Mouse (Mus musculus) liver, embryonic 15.5 days (tissue): ENCODE measurements around the gene Vkorc1. TPM values are rescaled to one million over a fixed set of nuclear protein-coding genes. Genes with fewer than 3 reads are reported as not detected.

Source experiments
- ATAC-seq: fragments of 200-750 bp; cut with Nextera tagmentation; 2 replicates; pipeline ENCODE4 v1.8.0; 2017; ENCODE audit warnings: moderate number of reproducible peaks, mild to moderate bottlenecking, moderate library complexity; ENCODE audit not compliant: insufficient read depth
- H3K27ac ChIP-seq: fragments of 300-500 bp; sonication (generic); replicated peaks from 2 replicates; pipeline ENCODE4 v1.5.1; 2015; ENCODE audit warnings: mild to moderate bottlenecking, inconsistent platforms
- H3K27me3 ChIP-seq: fragments of 300-500 bp; sonication (generic); 2 replicates; pipeline ENCODE4 v1.6.1; 2015; ENCODE audit warnings: mild to moderate bottlenecking, inconsistent platforms
- H3K36me3 ChIP-seq: fragments of 300-500 bp; sonication (generic); replicated peaks from 2 replicates; pipeline ENCODE4 v1.6.1; 2015; ENCODE audit warnings: moderate library complexity, mild to moderate bottlenecking, inconsistent platforms
- H3K4me1 ChIP-seq: fragments of 300-500 bp; sonication (generic); replicated peaks from 2 replicates; pipeline ENCODE4 v1.6.1; 2015; ENCODE audit warnings: inconsistent platforms
- H3K4me2 ChIP-seq: fragments of 300-500 bp; sonication (generic); 2 replicates; pipeline ENCODE4 v1.6.1; 2015; ENCODE audit warnings: moderate library complexity, mild to moderate bottlenecking, inconsistent platforms
- H3K4me3 ChIP-seq: fragments of 300-500 bp; sonication (generic); replicated peaks from 2 replicates; pipeline ENCODE4 v1.5.1; 2015; ENCODE audit warnings: mild to moderate bottlenecking, inconsistent platforms
- H3K9ac ChIP-seq: fragments of 300-500 bp; sonication (generic); 2 replicates; pipeline ENCODE4 v1.6.1; 2015; ENCODE audit warnings: moderate library complexity, mild to moderate bottlenecking, inconsistent platforms
- H3K9me3 ChIP-seq: fragments of 300-500 bp; sonication (generic); replicated peaks from 2 replicates; pipeline ENCODE4 v1.6.1; 2016; ENCODE audit warnings: inconsistent platforms
- WGBS: fragments of 180-500 bp; shearing (Covaris S2); methylation state at CpG from one replicate; pipeline ENCODE4 v1.1.7; 2015; ENCODE audit warnings: mixed read lengths; ENCODE audit not compliant: insufficient replicate concordance; 5-methylcytosine and 5-hydroxymethylcytosine counted together
- polyA plus RNA-seq: library from polyadenylated mRNA; unstranded; fragments of >200 nt; fragmentation: Nextera tagmentation; extraction: Ambion mirVana; gene quantifications from 2 replicates; pipeline ENCODE4 v1.2.1, GENCODE M21; 2015

The Vkorc1 gene
- polyA plus RNA-seq, 1 experiment from 2014 or later: 122 TPM

DNA sequence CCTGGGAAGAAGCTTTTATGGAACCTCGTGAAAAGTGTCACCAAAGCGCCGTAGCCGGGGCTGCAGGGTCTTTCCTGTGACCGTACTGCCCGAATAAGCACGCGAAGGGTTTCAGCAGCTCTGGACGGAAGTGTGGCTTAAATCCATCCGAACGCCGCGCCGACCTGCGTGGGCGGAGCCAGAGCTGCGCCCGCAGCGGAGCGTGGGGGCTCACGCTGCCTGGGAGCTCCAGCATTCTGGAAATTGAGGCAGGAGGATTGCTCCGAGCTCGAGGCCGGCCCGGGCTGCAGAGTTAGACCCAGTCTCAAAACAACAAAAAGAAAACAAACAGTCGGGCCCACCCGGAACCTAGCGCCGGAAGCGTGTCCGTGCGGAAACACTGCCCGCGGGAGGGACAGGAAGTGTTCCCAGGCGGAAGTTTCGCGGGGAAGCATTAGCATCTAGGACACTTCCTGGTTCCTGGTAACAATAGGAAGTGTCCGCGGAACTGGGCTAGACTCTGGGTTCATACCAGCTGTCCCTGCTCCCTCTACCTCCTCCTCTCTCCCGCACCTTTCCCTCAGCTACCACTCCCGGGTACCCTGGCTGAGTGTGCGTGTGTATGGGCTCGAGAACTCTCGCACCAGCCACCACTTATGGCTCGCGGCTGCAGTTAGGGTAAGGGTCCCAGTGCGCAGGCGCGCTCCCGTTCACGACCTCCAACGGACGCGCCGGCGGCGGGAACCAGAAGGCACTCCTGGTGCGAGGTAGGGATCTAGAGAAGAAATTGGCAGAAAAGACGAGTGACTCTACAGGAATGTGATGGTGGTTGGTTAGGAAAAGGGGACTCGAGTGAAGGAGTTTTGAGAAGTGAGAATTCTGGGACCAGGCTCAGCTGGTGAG is 18.7 kb downstream of the Vkorc1 start, which contains the start of gene Zfp668:
Zfp668 (minus strand) TSS at position 362 of the 882 bp plus-strand sequence.
- peaks cover 28% of the 10 kb centered on the region for H3K9me3 ChIP-seq
- H3K9ac ChIP-seq: peak within 1 kb of the TSS; percentile 88
- H3K4me2 ChIP-seq: peak within 1 kb of the TSS; percentile 80
- ATAC-seq: peak; percentile 75
- no peaks in the 10 kb centered on the region for H3K27me3 ChIP-seq
- peaks cover 51% of the 10 kb centered on the region for H3K36me3 ChIP-seq
- peak within 1 kb of the TSS; percentile 92 for H3K27ac ChIP-seq
- peaks cover 36% of the 10 kb centered on the region for H3K4me1 ChIP-seq
- H3K4me3 ChIP-seq: peak within 1 kb of the TSS; percentile 82
- whole genome bisulfite sequencing: under 1% methylated on average over 60 of the region's 60 CpGs

DNA sequence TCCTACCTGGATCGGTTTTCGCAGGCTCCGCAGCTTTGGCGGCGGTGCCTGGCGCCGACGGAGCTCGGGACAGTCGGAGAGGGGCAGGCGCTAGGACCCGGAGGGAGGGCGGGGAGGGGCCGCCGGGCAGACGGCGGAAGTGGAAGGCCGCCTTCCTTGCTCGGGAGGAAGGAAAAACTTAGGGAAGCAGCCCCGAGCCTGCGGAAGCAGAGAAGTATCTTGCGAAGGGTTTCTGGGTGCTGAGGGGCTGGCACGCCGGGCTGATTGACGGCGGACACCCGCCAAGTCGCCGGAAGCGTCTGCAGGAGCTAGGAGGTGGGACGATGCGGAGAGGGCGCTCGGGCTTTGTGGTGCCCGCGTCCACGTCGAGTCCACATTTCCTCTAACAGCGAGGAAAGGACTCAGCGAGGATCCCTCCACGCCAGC is 19.4 kb downstream of the Vkorc1 start, which contains the start of gene Zfp646:
Zfp646 (plus strand) TSS at position 181 of the 426 bp plus-strand sequence.
- Histone ChIP-seq H3K4me1 (peaks cover 38% of the 10 kb centered on the region), H3K36me3 (peaks cover 44% of the 10 kb centered on the region), H3K27ac (peak within 1 kb of the TSS; percentile 92), H3K4me3 (peak within 1 kb of the TSS; percentile 82), H3K27me3 (no peaks in the 10 kb centered on the region), H3K9ac (peak within 1 kb of the TSS; percentile 88), H3K9me3 (peaks cover 24% of the 10 kb centered on the region), H3K4me2 (peak within 1 kb of the TSS; percentile 80)
- WGBS: 0% methylated on average over 41 of the region's 41 CpGs
- ATAC-seq: peak; percentile 86

GRCm38 (mm10) chr7:127875627-127876001 is 19.8 kb downstream of the Vkorc1 start:
- Histone ChIP-seq H3K4me3 (peak overlapping the region; percentile 82), H3K9ac (peak overlapping the region; percentile 88), H3K36me3 (peaks cover 42% of the 10 kb centered on the region), H3K4me1 (peaks cover 38% of the 10 kb centered on the region), H3K27ac (peak overlapping the region; percentile 92), H3K27me3 (no peaks in the 10 kb centered on the region), H3K4me2 (peak overlapping the region; percentile 80), H3K9me3 (peaks cover 21% of the 10 kb centered on the region)
- ATAC-seq: peak; percentile 71
- WGBS: 0% methylated on average over 43 of the region's 43 CpGs

- H3K27me3 ChIP-seq: no peaks in the 10 kb centered on the region
- H3K9me3 ChIP-seq: peaks cover 15% of the 10 kb centered on the region
- H3K4me3 ChIP-seq: peak overlapping the region; percentile 82
- H3K9ac ChIP-seq: peak overlapping the region; percentile 88
- H3K27ac ChIP-seq: peak overlapping the region; percentile 92
- no peak; the same call in 1 of the 2 replicates for ATAC-seq
- H3K36me3 ChIP-seq: peaks cover 40% of the 10 kb centered on the region
- peak overlapping the region; percentile 80 for H3K4me2 ChIP-seq
- WGBS: 5% methylated on average over 20 of the region's 20 CpGs
- H3K4me1 ChIP-seq: peaks cover 44% of the 10 kb centered on the region
These were observed 20.4 kb downstream of the Vkorc1 start for GRCm38 (mm10) chr7:127874812-127875626.

- Histone ChIP-seq H3K4me1 (peaks cover 40% of the 10 kb centered on the region), H3K27me3 (no peaks in the 10 kb centered on the region), H3K4me3 (no peak overlapping the region), H3K4me2 (no peak overlapping the region), H3K27ac (no peak overlapping the region), H3K9me3 (no peaks in the 10 kb centered on the region), H3K9ac (no peak overlapping the region), H3K36me3 (peaks cover 48% of the 10 kb centered on the region)
- 51% methylated on average over 5 of the region's 5 CpGs for WGBS
- ATAC-seq: no peak
These were observed 25.1 kb downstream of the Vkorc1 start for GRCm38 (mm10) chr7:127870136-127870821.

GRCm38 (mm10) chr7:127869149-127869810 is 26.1 kb downstream of the Vkorc1 start:
- H3K9me3 ChIP-seq: no peaks in the 10 kb centered on the region

GRCm38 (mm10) chr7:127867641-127868040 is 27.8 kb downstream of the Vkorc1 start:
- Histone ChIP-seq H3K36me3 (peaks cover 54% of the 10 kb centered on the region), H3K4me1 (peaks cover 23% of the 10 kb centered on the region), H3K4me3 (no peak overlapping the region), H3K9me3 (no peaks in the 10 kb centered on the region), H3K4me2 (no peak overlapping the region), H3K27me3 (no peaks in the 10 kb centered on the region), H3K27ac (no peak overlapping the region), H3K9ac (no peak overlapping the region)
- WGBS: 91% methylated on average over 18 of the region's 18 CpGs
- ATAC-seq: no peak

More at GRCm38 (mm10) chr7:127869149-127869810, 26.1 kb downstream of the Vkorc1 start:
- Histone ChIP-seq H3K4me1 (peaks cover 30% of the 10 kb centered on the region), H3K27ac (no peak overlapping the region), H3K9ac (no peak overlapping the region), H3K36me3 (peaks cover 57% of the 10 kb centered on the region), H3K4me3 (no peak overlapping the region), H3K4me2 (no peak overlapping the region), H3K27me3 (no peaks in the 10 kb centered on the region)
- ATAC-seq: no peak
- WGBS: 69% methylated on average over 3 of the region's 3 CpGs

DNA sequence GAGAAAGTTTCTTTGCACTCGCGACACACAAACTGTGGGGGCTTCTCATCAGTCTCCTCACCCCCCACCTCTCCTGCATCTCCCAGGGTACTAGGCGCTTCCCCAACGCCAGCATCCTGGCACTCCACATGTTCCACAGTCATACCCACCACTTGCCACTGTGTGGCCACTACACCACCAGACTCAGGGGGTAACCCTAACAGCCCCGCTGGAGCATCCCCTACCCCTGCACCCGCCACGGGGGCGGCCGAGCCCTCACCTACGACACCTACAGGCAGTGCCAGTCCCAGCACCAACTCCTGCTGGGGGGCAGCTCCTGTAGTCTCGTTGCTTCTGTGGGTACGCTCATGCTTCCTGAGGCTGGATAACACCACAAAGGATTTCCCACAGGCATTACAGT is 29.0 kb downstream of the Vkorc1 start:
- peaks cover 14% of the 10 kb centered on the region for H3K4me1 ChIP-seq
- ATAC-seq: no peak
- H3K4me2 ChIP-seq: no peak overlapping the region
- H3K9me3 ChIP-seq: no peaks in the 10 kb centered on the region
- H3K27ac ChIP-seq: no peak overlapping the region
- no peak overlapping the region for H3K9ac ChIP-seq
- H3K4me3 ChIP-seq: no peak overlapping the region
- H3K27me3 ChIP-seq: no peaks in the 10 kb centered on the region
- peaks cover 49% of the 10 kb centered on the region for H3K36me3 ChIP-seq
- 86% methylated on average over 12 of the region's 12 CpGs for WGBS

- Histone ChIP-seq H3K9ac (no peak overlapping the region), H3K9me3 (no peaks in the 10 kb centered on the region), H3K27ac (no peak overlapping the region), H3K4me3 (no peak overlapping the region), H3K4me2 (no peak overlapping the region), H3K36me3 (no peaks in the 10 kb centered on the region), H3K27me3 (no peaks in the 10 kb centered on the region), H3K4me1 (no peaks in the 10 kb centered on the region; the same call in 1 of the 2 replicates)
- 24% methylated on average over 6 of the region's 6 CpGs for WGBS
- 0 out of 2 replicates have a peak, but pooled peaks have one; percentile 37 for ATAC-seq
These were observed 37.2 kb downstream of the Vkorc1 start for GRCm38 (mm10) chr7:127858258-127858657.

GRCm38 (mm10) chr7:127850906-127851305 is 44.5 kb downstream of the Vkorc1 start:
- no peak for ATAC-seq
- H3K4me3 ChIP-seq: no peak overlapping the region
- no peaks in the 10 kb centered on the region for H3K27me3 ChIP-seq
- WGBS: 54% methylated on average over 5 of the region's 5 CpGs
- peaks cover 14% of the 10 kb centered on the region; the same call in 1 of the 2 replicates for H3K36me3 ChIP-seq
- H3K9me3 ChIP-seq: no peaks in the 10 kb centered on the region
- H3K4me1 ChIP-seq: peaks cover 10% of the 10 kb centered on the region
- H3K4me2 ChIP-seq: no peak overlapping the region
- no peak overlapping the region for H3K9ac ChIP-seq
- H3K27ac ChIP-seq: no peak overlapping the region
